Mouse (Mus musculus) lung, postnatal 25 days (tissue): ENCODE measurements around the gene Mdm4.
A peak's percentile ranks its signal among the peaks of the same experiment; 100 is the strongest.
"Not testable (repeated sequence)": the region's sequence is repeated elsewhere in the genome, so short reads cannot be mapped to it uniquely, and the experiment has no call there.

Experiments used
- DNase-seq: peaks from one replicate; pipeline ENCODE4 v3.0.0; 2022; ENCODE audit warnings: low spot score

Gene Mdm4

DNA sequence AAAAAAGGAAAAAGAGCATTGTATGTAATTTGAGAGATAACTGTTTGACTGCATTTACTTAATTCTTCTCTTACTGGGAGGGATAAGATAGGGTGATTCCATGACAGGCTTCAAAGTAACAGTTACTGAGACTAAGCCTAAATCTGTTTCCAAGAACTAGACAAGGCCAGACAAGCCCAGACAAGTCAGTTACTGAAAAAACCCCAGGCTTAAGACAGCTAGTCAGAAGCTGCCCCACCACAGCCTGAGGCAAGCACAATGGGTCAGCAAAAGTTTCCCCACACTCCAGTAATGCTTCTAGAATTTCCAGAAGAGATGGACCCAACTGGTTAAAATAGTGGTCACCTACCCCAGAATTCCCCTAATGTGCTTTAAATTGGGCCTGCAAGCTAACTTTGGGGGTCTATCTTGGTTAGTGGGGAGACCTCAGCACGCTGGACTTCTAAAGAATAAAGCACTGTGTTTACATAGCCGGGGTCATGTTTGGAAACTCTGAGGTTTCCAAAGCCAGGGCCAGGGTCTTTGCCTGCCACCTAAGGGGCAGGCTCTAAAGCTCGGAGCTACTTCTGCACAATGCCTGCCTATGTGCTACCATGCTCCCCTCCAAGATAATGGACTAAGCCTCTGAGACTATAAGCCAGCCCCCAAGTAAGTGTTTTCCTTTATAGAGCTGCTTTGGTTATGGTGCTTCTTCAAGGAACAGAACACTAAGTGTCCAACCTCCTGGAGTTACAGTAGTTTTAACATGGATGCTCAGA lies 10.0 kb downstream of the Mdm4 start:
- no peak for DNase-seq

- DNase-seq: no peak
Observed at GRCm38 (mm10) chr1:133019312-133019711, 11.0 kb downstream of the Mdm4 start.

GRCm38 (mm10) chr1:133018580-133018979 lies 11.8 kb downstream of the Mdm4 start:
- DNase-seq: no peak

GRCm38 (mm10) chr1:133016775-133017428 lies 13.5 kb downstream of the Mdm4 start:
- no peak for DNase-seq

DNA sequence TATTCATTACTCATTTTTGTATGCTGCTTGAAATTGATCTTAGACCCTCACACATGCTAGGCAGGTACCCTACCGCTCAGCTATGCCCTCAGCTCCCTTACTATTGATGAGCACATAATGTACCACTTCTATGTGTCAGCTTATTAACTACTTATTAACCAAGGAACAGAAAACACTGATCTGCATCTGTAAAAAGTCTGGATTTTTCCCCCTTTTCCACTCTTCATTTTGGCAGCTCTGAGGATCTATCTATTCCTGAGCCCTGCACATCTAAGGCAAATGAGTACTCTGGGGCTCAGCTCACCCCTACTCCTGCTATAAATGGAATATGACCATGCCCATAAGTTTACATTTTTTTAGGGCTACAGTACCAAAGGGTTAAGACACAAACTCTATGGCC lies 16.2 kb downstream of the Mdm4 start:
- DNase-seq: no peak

GRCm38 (mm10) chr1:133013331-133013730 lies 17.0 kb downstream of the Mdm4 start:
- DNase-seq: no peak

GRCm38 (mm10) chr1:133011955-133012841 lies 18.2 kb downstream of the Mdm4 start:
- peak; percentile 28 for DNase-seq

DNA sequence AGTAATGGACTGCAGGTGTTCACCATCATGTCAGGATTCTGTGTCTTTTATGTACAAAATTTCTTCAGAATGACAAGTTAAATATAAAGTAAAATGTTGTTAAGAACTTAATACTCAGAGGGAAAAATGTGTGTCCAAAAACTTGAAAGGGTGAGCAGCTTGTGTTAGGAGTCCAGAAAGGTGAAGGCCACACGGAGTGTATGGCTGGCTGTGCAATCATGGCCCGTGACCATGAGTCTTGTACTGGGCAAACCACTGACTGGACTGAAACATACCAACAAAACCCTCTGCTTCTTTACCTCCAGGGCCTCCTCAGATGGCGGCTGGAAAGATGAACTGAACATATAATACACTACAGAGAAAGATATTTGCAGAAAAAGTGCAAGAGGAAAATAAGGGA lies 23.8 kb downstream of the Mdm4 start:
- no peak for DNase-seq

DNA sequence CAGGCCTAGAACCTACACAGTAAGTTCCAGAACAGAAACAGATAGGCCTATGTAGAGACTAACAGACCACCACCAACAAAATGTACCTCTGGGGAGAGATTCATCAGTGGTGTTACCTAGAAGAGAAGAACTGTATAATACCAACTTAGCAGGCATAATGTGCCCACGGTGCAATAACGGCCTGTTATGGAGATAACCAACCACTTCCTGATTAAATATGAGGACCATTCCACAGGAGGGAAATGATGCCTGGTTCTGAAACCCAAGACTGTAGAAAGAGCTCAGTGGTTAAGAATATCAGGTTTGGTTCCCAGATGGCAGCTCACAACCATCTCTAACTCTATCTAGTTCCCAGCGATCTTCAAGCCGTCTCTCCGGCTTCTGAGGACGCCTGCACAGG lies 30.0 kb downstream of the Mdm4 start:
- DNase-seq: no peak

DNA sequence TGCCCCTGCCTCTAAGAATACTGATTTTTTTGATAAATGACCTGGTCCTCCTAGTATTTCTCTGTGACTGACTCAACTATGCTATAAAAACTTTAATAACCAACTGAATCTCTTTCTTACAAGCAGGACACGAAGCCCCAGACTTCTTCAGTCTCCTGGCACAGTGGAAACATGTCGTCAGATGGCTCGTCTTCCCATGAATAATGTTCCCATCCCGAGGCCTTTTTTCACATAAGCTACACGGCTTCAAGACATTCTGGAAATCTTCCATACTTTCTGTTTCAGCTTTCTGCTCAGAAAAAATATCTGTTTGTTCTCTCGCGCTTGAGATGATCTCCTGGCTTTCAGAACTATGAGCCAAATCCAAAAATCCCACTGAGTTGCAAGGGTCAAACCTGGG lies 38.8 kb downstream of the Mdm4 start:
- DNase-seq: no peak

GRCm38 (mm10) chr1:132990733-132991132 lies 39.6 kb downstream of the Mdm4 start:
- no peak for DNase-seq

- not testable (repeated sequence) for DNase-seq
Observed at GRCm38 (mm10) chr1:132988556-132989459, 41.6 kb downstream of the Mdm4 start.

DNA sequence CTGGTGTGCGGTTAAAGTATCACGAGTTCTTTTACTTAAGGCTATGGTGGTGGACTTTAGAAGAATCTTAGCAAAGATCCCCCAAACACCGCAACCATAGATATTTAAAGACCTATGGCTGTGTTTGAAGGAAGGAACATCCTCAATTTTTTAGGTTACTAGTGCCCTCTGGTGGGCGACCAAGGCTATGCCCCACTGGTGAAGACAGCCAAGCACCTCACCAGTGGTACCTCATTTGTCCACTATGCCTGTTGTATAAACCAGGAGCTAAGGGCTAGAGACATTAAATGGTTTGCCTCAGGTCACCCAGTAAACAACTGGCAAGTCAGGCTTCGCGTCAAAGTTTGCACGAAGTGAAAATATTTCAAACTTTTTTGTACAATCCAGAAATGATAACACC lies 47.6 kb downstream of the Mdm4 start:
- no peak for DNase-seq

DNA sequence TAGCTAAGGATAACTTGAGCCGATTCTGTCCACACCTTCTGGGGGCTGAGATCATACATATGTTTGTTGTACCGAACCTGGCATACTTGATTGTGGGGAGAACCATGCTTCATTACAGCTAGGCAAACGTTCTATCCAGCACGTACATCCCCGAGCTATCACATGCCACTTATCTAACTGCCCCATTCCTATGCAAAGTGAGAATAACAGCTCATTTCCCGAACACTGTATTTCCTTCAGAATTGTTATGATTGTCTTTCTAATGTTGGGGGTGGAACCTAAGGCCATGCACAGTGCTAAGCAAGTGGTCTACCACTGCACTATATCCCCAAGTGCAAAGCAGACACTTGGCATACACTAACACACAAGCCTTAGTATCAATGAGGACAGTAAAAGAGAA lies 49.1 kb downstream of the Mdm4 start:
- no peak for DNase-seq

- no peak for DNase-seq
Observed at GRCm38 (mm10) chr1:132977402-132977801, 53.0 kb downstream of the Mdm4 start.

- DNase-seq: peak; percentile 21
Observed at GRCm38 (mm10) chr1:132968659-132969058, 61.7 kb downstream of the Mdm4 start.

- no peak for DNase-seq
Observed at GRCm38 (mm10) chr1:132964691-132965090, 65.7 kb downstream of the Mdm4 start.

DNA sequence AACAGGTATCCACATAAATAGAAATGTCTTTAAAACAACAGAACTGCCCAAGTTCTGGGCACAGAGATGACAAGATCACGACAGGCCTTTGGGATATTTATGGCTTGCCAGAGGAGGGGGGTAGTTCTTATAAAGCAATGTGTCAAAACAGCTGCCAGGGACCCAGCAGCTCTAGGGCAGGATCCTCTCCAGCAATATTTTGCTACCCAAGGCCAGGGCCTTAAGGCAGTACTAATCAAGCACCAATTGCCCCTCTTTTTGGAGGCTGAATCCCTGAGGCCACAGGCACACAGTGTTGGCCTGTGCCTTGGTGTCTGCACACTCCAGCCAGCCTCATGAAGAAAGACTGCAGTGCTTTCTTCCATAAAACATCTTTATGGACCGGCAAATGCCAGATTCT lies 66.3 kb downstream of the Mdm4 start:
- no peak for DNase-seq

DNA sequence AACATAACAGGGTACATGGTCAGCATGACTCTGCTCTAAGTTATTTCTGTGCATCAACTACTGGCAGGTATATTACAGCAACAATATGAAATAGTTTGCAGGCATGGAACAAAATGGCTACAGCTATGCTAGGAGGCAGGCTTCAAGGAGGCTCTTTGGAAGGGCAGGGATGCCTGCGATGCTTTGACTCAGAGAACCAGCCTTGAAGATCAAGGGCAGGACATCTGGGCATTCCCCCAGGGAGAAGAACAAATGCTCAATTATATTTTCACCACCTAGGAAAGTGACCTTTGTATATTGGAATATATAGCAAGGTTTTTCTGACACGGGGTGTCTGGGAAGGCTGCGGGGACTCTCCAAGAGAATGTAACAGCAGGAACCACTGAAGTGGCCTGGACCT lies 68.6 kb downstream of the Mdm4 start:
- no peak for DNase-seq

DNA sequence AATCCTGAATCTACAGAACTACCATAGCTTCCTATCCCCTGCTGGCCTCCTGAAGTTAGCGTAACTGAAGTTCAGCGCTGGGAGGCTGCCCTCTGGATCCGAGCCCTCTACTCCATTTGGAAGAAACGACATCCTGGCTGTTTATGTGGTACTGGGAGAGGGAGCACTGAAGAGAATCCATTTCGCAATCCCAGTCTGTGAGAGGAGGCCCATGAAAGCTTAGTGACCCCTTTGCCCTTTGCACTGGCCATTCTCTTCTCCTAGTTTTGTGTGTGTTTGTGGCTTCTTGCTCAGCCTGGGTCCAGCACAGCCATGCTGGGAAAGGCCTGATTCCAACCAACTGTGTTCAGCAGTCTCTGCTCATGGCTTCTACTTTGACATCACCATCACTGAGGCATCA lies 73.6 kb downstream of the Mdm4 start:
- DNase-seq: no peak

DNA sequence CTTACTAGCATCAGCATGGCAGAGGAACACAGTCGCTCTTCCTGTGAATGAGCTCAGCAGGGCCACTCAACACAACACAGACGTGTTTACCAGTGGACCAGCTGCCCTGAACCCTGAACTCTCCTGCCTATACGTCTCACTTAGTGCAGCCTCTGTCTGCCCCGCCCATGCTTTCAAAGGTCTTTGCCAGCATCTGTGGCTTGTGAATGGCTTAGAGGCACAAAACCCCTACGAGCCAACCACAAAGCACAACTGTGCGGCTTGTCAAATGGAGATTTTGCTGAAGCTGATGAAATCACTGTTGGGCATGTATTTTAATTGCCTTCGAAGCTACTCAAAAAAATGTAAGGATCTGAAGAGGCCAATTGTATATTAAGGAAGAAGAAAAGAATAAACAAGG lies 82.5 kb downstream of the Mdm4 start:
- no peak for DNase-seq

GRCm38 (mm10) chr1:132945826-132946225 lies 84.5 kb downstream of the Mdm4 start:
- DNase-seq: no peak
